Mouse (Mus musculus) heart, postnatal 14 days (tissue): ENCODE results near the gene Psmd7. TPM values are rescaled to one million over a fixed set of nuclear protein-coding genes. Genes with fewer than 3 reads are reported as not detected.

Source experiments
- DNase-seq, 2 experiments: peaks; one replicate each; pipeline ENCODE4 v3.0.0; 2021 to 2022
- intact Hi-C: fragments of 180-260 bp; cut with DNase I; formaldehyde crosslinking; loops from one replicate; pipeline ENCODE4 v1.15.1; 2025
- microRNA-seq, 2 experiments: library from miRNA; unstranded; fragments of <30 nt; microRNA quantifications; one replicate each; pipeline ENCODE4 v1.2.0; 2021 to 2022
- total RNA-seq, 2 experiments: library from RNA; stranded (reverse); gene quantifications; 2 replicates each; pipeline ENCODE4 v1.2.3; 2021

Psmd7 gene
- total RNA-seq, 2 experiments from 2014 or later, result 82.7 to 91.6 TPM

DNA sequence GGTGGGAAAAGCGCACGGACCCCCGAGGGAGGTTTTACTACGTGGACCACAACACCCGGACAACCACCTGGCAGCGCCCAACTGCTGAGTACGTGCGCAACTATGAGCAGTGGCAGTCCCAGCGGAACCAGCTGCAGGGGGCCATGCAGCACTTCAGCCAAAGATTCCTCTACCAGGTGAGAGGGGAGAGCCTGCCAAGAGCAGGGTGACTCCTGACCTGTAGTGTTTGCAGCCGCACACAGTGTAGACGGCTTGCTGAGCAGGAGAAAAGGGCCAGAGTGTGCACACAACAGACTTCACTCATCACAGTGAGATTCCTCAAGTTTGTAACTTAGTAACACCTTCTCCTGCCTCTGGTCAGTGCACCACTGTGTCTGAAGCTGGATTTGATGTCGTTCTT is 47.6 kb downstream of the Psmd7 start:
- no peak for DNase-seq
- intact Hi-C loops, result no loop called here

DNA sequence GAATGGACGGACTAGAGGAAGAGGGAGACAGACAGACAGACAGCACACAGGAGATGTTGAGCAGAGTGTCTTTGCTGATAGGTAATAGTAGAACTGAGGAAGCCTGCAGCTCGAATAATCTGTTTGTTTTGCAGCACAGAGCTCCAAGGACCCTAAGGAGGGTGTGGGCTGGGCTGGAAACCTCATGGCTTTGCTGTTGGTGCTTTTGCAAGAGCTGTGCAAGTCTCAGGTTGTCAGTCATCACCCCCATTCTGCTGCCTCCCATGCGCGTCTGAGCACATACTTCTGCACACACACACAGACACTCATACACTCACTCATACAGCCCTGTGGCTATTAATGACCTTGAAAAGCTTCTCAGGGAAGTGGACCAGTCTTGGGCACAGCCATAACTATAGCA is 50.8 kb downstream of the Psmd7 start:
- intact Hi-C loops, result no loop called here
- DNase-seq, result no peak

Small RNA genes lying within 50 kb of the gene (microRNA-seq; reads per million reads assigned to microRNA genes)
- 975 to 8,581 reads per million in 2 experiments for gene Mir140

Other genes starting within 250 kb of the Psmd7 start
- 10 to 100 TPM; 13.6 to 17.3 TPM for gene Nqo1, start 185.3 kb downstream of the Psmd7 start, total RNA-seq
- gene Nob1, start 163.4 kb downstream of the Psmd7 start, total RNA-seq, result 10 to 100 TPM; 20.4 to 25.2 TPM
- gene Wwp2, start 152.1 kb downstream of the Psmd7 start, total RNA-seq, result 10 to 100 TPM; 18.3 to 22.0 TPM